Mouse (Mus musculus): ENCODE data around the gene Rdh16. TPM values are rescaled to one million over a fixed set of nuclear protein-coding genes. Genes with fewer than 3 reads are reported as not detected.
"Not testable (repeated sequence)": the region's sequence is repeated elsewhere in the genome, so short reads cannot be mapped to it uniquely, and the experiment has no call there.

Gene Rdh16
- total RNA-seq, 2 experiments from 2014 or later: 0.11 TPM; not detected in 1

DNA sequence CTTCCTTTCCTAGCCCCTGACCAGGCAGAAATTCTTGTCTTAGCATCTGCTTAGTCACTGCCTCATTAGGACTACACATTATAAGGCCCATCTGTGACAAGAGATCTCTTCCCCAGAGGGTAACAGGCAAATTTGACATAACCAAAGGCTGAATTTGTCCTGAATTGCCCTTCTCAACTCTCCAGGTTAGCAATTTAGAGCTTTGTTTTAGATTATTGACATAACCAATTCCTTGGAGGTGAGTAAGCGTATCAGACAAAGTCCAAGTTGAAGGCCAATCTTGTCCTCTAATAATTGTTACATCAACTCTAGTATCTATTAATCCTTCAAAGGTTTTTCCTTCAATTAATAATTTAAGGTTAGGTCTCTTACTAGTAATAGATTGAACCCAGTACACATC, 33.2 kb downstream of the Rdh16 start:
- DNase-seq (ENCODE audit: low spot score): not testable (repeated sequence)

DNA sequence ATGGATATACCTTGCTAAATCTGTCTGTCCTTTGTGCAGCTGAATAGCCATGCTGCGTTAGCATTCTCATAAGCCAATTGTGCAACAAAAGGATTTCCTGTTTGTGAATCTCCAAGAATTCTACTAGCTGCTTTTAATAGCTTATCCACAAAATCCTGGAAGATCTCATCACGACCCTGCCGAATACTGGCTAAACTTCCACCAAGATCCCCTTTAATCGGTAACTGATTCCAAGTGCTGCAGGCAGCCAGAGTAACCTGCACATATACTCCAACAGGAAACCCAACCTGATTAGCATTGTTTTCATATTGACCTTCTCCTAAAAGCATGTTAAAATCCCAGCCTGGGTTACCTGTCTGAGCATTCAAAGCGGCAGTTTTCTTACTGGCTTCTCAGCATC, 34.3 kb downstream of the Rdh16 start:
- DNase-seq (ENCODE audit: low spot score): no peak

DNA sequence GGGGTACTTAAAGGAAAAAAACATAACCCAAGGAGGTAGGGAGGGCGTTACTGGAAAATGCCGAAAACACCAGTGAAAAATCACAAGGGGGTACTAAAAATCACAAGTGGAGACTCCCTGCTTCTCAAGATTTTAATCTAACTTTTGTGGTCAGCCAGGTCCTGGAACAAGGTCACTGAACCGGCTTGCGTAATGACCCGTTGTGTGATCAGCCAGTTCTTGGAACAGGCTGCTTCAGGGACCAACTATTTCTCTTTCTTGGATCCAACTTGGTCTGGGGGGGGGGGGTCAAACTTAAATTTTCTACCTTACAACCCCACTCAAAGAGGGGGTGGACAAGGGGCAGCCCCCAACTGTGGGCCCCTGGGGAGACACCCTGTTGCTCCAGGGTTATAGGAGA, 36.8 kb downstream of the Rdh16 start:
- DNase-seq (ENCODE audit: low spot score): not testable (repeated sequence)

DNA sequence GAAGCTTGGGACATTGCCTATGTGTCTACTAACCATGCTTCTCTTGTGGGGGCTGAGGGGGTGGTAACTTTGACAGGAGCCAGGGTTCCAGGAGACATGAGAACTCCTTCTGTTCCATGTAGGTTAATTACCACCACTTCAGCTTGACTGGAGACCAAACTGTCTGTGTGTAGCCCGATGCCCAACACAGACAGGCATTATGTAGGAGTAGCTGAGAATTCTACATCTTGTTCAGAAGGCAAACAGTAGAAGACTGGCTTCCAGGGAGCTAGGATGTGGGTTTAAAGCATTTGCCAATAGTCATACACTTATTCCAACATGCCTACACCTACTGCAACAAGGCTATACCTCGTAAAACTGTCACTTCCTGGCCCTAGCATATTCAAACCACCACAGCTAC, 37.6 kb downstream of the Rdh16 start:
- DNase-seq (ENCODE audit: low spot score): no peak

DNA sequence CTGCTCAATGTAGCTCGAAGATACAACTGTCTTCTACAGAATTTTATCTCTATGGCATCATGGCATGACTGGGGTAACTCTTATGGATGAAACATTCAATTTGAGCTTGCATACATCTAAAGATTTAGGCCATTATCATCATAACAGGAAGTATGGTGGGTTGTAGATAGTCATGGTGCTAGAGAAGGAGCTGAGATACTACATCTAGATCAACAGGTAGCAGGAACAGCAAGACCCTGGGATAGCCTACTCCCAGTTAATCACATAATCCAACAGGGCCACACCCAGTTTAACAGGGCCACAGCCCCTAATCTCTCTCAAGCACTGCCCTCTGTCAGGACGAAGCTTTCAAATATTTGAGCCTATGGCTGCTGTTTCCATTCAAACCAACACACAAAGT, 39.8 kb downstream of the Rdh16 start:
- DNase-seq (ENCODE audit: low spot score): no peak

DNA sequence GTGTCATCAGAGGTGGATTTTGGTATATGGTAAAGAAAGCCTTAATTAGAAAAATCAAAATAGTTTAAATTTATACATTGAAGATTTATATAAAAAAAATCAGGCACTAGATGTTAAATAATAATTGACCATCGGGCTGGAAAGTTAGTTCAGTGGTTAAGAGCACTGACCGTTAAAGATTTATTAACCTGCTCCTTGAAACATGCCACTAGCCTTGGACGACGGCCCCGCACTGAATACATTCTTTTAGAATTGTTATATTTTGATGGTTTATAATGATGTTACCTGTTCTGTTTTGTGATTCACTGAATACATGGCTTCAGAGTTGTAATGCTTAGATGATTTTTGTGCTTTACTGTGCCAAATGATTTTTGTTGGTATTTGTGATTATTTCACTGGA, 45.0 kb downstream of the Rdh16 start:
- not testable (repeated sequence) for DNase-seq (ENCODE audit: low spot score)

DNA sequence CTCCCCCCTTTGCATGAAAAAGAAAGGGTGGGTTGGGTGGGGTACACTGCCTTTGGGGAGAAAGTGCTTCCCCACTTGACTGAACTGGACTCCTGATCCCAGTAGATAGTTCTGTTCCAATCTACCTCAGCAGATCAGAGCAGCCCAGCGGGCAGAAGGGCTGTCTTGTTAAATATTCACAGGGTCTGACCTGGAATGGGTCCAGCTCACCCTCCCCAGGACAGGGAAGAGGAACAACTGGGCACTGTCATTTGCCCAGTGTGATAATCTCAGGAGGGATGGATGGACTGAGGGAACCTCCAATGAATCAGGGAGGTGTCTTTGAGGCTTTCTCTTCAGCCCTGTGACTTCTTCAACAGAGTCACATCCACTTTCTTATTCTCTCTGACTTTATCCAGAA, 47.1 kb downstream of the Rdh16 start:
- no peak for DNase-seq (ENCODE audit: low spot score)

DNA sequence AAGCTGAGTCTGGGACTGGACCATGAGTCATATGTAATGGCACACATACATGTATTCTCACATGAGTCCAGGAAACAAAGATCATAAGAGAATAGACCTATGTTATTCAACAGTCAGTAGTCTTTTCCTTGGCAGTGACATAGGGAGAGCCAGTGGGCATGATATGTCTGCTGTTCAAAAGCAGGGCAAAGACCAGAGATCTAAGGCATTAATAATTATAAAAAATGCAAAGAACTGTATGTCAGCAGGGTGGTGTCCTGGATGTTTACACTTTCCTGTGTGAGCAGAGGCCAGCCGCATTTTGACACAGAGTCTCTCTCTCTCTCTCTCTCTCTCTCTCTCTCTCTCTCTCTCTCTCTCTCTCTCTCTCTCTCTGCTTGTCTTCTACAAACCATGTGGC, 48.7 kb downstream of the Rdh16 start, which contains the start of gene Rdh19:
Gene Rdh19 (plus strand): TSS at position 301 of the 400 bp plus-strand sequence.
- DNase-seq (ENCODE audit: low spot score): no peak

DNA sequence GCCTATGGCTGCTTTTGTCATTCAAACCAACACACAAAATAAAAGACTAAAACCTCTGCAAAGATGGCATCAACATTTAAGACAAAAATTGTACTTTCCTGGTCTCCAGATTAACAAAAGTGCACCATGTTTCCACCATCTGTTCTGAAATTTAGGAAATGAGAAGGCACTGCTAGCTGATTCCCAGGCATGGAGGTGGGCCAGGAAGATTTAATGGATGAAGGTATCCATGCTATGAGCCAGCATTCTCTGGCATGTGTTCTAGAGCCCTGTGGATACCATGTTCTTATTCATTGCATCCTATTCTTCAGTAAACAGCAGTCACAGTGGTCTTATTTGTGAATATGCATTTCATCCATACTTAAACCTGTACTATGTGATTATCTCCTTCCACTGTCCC, 55.4 kb downstream of the Rdh16 start:
- DNase-seq (ENCODE audit: low spot score): no peak

DNA sequence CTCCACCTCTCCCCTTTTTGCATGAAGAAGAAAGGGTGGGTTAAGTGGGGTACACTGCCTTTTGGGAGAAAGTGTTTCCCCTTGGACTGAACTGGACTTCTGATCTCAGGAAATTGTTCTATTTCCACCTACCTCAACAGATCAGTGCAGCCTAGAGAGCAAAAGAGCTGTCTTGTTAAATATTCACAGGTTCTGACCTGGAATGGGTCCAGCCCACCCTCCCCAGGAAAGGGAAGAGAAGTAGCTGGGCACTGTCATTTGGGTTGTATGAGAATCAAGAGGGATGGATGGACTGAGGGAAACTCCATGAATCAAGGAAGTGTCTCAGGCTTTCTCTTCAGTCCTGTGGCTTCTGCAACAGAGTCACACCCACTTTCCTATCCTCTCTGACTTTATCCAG, 64.0 kb downstream of the Rdh16 start:
- DNase-seq (ENCODE audit: low spot score): no peak

DNA sequence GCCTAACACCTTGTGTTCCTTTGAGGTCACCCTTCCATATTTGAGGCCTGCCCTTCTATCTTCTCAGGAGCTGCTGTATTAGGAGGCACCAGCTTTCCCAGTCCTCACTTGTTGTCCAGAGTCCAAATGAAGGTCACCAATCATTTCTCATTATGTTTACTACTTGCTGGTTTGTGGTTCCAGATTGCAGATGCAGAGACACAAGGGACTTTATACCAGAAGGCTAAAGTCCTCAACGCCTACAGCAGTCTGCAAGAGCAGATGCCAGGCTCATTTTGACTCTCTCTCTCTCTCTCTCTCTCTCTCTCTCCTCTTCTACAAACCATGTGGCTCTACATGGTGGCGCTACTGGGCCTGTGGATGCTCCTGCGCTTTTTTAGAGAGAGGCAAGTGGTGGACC, 65.3 kb downstream of the Rdh16 start, which contains the start of gene Rdh16f2:
Gene Rdh16f2 (plus strand): TSS at position 243 of the 400 bp plus-strand sequence.
- DNase-seq (ENCODE audit: low spot score): no peak

DNA sequence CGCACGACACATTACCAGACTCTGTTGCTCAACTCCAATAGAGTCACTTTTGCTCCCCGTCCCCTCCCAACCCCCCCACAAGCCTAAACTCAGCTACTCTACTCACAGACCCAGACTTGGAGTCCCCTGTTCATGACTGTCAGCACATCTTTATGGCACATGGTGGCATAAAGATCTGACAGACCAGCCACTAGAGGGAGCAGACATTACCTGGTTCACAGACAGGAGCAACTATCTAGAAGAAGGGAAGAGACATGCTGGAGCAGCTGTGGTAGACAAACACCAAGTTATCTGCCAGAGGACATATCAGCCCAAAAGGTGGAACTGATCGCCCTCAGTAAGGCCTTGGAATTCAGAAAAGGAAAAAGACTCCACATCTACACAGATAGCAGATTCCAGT, 71.5 kb downstream of the Rdh16 start:
- no peak for DNase-seq (ENCODE audit: low spot score)

DNA sequence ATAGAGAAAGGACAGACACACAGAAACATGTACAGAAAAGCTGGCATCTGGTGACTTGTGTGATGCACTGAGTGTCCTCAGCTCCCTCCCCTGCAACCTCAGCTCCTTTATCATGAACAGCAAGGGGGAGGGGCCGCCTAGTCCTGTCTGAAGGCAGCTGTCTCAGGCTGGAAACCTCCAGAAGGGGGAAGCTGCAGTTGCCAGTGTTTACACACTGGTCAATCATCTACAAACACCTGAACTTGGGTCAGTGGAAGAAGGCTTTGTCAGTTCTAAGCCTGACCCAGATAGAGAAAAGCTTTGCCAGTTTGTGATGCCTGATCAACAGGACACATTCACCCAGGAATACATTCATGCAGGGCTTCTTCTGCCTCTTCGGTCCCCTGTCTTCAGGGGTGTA, 76.7 kb downstream of the Rdh16 start:
- no peak for DNase-seq (ENCODE audit: low spot score)

DNA sequence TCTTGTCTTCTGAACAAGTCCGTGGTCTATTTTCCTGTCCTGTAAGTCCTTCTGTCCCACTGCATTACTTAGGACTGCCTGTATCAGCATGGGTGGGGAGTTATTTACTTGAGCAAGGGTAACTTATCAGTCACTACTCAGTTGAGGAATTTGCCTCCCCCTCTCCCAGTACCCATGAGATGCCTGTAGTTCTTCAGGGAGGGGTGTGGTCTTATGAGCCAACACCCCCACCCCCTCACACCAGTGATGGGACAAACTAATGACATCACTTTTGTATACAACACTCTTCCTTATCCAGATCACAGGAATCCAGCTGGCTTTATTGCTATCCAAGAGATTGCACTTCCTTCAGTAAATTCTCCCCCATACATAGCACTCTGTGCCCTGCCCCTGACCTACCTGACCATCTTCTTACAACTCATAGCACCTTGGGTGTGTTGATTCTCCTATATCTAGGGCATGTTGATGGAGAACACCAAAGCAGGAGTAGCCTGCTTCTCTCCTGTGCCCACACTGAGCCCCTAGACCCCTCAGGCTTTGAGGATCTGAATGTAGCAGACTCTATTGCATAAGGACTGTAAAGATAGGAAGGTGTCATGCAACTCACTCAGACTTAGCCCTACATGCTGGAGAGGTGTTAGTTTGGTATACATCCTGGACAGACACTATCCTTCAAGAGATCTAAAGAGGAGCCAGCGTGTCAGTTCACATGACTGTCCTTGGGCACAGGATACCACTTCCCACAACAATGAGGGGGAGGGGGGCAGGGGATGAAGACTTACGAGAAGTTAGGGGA, 77.5 kb downstream of the Rdh16 start:
- DNase-seq (ENCODE audit: low spot score): no peak

DNA sequence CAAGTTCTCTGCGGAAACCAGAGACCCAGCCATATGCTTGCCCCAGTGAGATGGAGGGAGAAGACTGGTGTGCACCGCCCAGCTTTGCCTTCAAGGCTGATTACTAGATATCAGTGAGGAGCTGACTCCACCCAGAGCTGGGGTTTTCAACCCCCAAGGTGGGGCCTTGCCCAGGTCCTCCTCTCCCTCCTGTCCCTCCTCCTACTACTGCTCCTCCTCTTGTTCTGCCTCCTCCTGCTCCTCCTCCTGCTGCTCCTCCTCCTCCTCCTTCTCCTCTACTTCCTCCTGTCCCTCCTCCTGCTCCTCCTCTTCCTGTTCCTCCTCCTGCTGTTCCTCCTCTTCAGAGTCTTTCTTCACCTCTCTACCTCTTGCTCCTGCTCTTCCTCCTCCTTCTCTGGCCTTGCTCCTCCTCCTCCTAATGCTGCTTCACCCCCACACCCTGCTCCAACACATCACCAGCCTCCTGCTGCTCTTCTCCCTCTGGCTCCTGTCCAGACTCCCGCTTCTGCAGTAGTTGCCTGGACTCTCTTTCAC, 78.3 kb downstream of the Rdh16 start:
- DNase-seq (ENCODE audit: low spot score): no peak

DNA sequence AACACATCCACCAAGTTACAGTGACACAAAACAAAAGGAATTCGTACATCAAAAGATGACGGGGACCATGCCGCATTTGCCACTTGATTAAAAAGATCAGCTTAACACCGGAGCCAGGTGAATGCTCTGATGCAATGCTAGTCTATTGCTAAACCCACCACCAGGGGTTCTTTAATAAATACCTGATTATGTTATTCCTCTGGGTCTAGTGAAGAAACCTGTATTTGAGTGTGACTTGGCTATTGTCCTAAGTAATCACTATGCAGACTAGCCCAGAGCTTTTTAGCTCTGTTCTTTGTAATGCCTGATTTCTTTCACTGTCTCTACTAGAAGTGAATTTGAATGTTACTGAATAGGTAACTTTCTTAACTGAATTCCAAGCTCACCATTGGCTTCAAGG, 80.1 kb downstream of the Rdh16 start:
- DNase-seq (ENCODE audit: low spot score): no peak

DNA sequence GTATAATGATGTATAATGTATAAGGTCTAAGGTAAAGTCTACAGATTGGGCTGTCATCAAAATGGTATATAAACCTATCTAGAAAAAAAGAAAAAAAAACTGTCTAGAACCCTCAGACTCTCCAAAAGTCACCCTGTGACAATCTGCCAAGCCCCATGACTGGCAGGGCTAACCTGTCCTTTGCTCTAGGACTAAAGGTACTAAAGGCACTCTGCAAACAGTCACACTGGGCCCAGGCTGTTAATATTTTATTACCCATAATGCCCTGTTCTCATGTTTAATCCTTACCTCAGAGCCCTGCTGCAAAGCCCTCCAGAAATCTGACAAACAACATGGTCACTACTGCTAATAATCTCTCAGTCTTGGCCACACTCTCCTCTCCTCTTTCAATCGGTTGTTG, 85.6 kb downstream of the Rdh16 start:
- no peak for DNase-seq (ENCODE audit: low spot score)

DNA sequence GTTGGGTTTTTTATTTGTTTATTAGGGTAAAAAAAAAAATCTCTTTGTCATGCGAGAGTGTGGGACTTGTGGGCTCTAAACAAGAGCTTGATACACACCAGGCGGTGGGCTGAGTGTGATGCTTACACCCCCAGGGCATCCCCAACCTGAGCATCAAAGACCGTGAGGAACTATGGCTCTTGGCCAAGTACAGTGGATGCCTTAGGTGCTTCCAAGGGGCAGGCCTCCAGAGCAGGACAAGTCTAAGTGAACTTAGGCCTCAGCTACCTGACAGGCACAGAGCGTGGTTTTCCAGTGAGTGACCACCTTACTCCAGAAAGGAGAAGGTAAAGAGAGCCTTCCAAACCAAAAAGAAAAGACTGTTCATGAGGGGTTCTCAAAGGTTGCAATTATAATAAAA, 86.0 kb downstream of the Rdh16 start:
- DNase-seq (ENCODE audit: low spot score): no peak

DNA sequence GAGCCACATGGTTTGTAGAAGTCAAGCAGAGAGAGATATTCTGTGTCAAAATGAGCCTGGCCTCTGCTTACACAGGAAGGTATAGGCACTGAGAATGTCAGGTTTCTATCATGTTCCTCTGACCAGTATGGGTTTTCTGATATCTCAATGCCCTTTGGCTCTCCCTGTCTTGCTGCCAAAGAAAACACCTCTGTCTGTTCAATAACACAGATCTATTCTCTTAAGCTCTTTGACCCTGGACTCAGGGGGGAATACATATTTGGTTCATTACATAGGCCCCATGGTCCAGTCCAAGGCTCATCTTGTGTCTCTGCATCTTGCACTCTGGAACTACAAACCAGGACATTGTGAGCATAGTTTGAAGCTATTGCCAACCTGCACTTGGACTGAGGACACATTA, 87.7 kb downstream of the Rdh16 start, which contains the start of gene Rdh7:
Gene Rdh7 (minus strand): TSS at position 213 of the 400 bp plus-strand sequence.
- DNase-seq (ENCODE audit: low spot score): no peak

DNA sequence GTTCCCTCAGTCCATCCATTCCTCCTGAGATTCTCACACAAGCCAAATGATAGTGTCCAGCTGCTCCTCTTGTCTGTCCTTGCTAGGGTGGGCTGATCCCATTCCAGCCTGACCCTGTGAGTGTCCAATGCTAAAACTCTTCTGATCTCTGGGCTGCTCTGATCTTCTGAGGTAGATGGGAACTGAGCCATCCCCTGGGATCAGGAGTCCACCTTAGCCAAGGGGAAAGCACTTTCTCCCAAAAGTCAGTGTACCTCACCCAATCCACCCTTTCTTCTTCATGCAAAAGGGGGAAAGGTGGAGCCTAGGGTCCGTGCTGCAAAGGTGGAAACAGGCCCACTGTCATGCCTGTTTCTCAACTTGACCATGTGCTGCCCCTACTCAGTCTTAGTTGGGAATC, 90.5 kb downstream of the Rdh16 start:
- DNase-seq (ENCODE audit: low spot score): no peak

DNA sequence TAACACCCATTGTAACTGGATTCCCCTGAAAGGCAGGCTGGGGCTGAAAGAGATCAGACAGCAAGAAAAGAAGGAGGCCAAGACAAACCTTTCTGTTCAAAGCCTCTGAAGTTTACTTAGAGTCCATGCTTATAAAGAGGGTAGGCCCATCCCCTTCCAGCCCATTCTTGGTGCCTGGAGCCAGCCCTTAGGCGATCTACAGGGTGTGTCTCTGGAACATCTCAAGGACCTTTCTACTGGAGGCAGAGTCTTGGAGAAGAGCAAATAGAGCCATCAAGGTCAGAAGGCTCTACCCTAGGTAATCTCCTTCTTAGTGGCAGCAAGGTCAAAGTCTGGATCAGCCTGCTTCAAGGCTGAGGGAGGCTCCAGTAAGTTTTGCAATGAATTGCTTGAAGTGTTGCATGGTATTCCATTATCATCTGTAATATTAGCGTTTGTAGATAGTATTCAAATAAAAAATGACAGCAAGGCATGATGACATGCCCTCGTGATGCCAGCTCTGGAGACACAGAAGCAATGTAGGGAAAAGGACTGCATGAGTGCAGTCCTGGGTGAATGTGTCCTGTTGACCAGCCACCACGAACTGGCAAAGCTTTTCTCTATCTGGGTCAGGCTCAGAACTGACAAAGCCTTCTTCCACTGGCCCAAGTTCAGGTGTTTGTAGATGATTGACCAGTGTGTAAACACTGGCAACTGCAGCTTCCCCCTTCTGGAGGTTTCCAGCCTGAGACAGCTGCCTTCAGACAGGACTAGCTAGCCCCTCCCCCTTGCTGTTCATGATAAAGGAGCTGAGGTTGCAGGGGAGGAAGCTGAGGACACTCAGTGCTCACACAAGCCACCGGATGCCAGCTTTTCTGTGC, 92.4 kb downstream of the Rdh16 start:
- not testable (repeated sequence) for DNase-seq (ENCODE audit: low spot score)
